Mouse (Mus musculus) MEL (cell line): Measurements from ENCODE around the gene Tead1. TPM values are rescaled to one million over a fixed set of nuclear protein-coding genes. Genes with fewer than 3 reads are reported as not detected.

ENCODE experiments used
- DNase-seq: peaks from one replicate; pipeline ENCODE4 v3.0.0; 2011; ENCODE audit warnings: low read depth, low spot score
- H3K27ac ChIP-seq: 2 replicates; pipeline ENCODE4 v1.5.1; 2012; ENCODE audit warnings: low read depth, mild to moderate bottlenecking, control low read depth, low read length, moderate library complexity; ENCODE audit not compliant: control insufficient read depth
- H3K27me3 ChIP-seq, 2 experiments: fragments of 150-350 bp in 1 of 2; sonication (generic) in 1 of 2; 2 replicates each; pipeline ENCODE4 v1.6.1; 2012; ENCODE audit warnings: low read length in 2 of 2, mild to moderate bottlenecking in 2 of 2, improper control_type of control experiment in 1 of 2, moderate library complexity in 1 of 2; ENCODE audit not compliant: insufficient read depth in 2 of 2, control insufficient read depth in 1 of 2
- H3K36me3 ChIP-seq, 2 experiments: 2 replicates each; pipeline ENCODE4 v1.6.1; 2012 to 2014; ENCODE audit warnings: low read length in 2 of 2, improper control_type of control experiment in 1 of 2, inconsistent platforms in 1 of 2, mild to moderate bottlenecking in 1 of 2; ENCODE audit not compliant: insufficient read depth in 2 of 2, control insufficient read depth in 1 of 2
- H3K4me1 ChIP-seq, 2 experiments: fragments of 150-350 bp in 1 of 2; sonication (generic) in 1 of 2; 2 replicates each; pipeline ENCODE4 v1.6.1; 2012; ENCODE audit warnings: low read length in 2 of 2, improper control_type of control experiment in 1 of 2, mild to moderate bottlenecking in 1 of 2; ENCODE audit not compliant: insufficient read depth in 2 of 2, control insufficient read depth in 1 of 2
- H3K4me3 ChIP-seq, 2 experiments: fragments of 150-350 bp in 1 of 2; sonication (generic) in 1 of 2; 2 replicates each; pipeline ENCODE4 v1.5.1; 2012; ENCODE audit warnings: low read depth in 2 of 2, low read length in 2 of 2, mild to moderate bottlenecking in 2 of 2, moderate library complexity in 2 of 2, control low read depth in 1 of 2, improper control_type of control experiment in 1 of 2; ENCODE audit not compliant: control insufficient read depth in 1 of 2, insufficient read depth in 1 of 2
- H3K79me2 ChIP-seq: 2 replicates; pipeline ENCODE4 v1.6.1; 2012; ENCODE audit warnings: mild to moderate bottlenecking, low read length, moderate library complexity; ENCODE audit not compliant: control insufficient read depth, poor library complexity, insufficient read depth
- H3K9ac ChIP-seq: 2 replicates; pipeline ENCODE4 v1.6.1; 2012; ENCODE audit warnings: low read depth, mild to moderate bottlenecking, control low read depth, low read length, moderate library complexity; ENCODE audit not compliant: control insufficient read depth, poor library complexity, severe bottlenecking
- H3K9me3 ChIP-seq: fragments of 150-350 bp; sonication (generic); replicated peaks from 2 replicates; pipeline ENCODE4 v1.6.1; 2012; ENCODE audit warnings: mild to moderate bottlenecking, low read length, improper control_type of control experiment, moderate library complexity; ENCODE audit not compliant: insufficient read depth
- CHD2 ChIP-seq: IDR thresholded peaks from 2 replicates; pipeline ENCODE4 v1.6.1; 2011; ENCODE audit warnings: low read length, improper control_type of control experiment
- CTCF ChIP-seq, 3 experiments: IDR thresholded peaks in 2 of 3; conservative IDR thresholded peaks in 1 of 3; 2 replicates each; pipeline ENCODE4 v1.5.1; 2011 to 2012; ENCODE audit warnings: low read length in 3 of 3, low read depth in 2 of 3, mild to moderate bottlenecking in 2 of 3, improper control_type of control experiment in 1 of 3, inconsistent platforms in 1 of 3, mixed read lengths in 1 of 3, moderate library complexity in 1 of 3; ENCODE audit not compliant: control insufficient read depth in 1 of 3, insufficient read depth in 1 of 3, poor library complexity in 1 of 3, severe bottlenecking in 1 of 3
- E2F4 ChIP-seq: IDR thresholded peaks from 2 replicates; pipeline ENCODE4 v1.6.1; 2011; ENCODE audit warnings: low read depth, low read length, improper control_type of control experiment, borderline replicate concordance
- KAT2A ChIP-seq: conservative IDR thresholded peaks from 2 replicates; pipeline ENCODE4 v1.6.1; 2012; ENCODE audit warnings: low read depth, low read length, improper control_type of control experiment, inconsistent platforms
- MAZ ChIP-seq: IDR thresholded peaks from 2 replicates; pipeline ENCODE4 v1.6.1; 2012; ENCODE audit warnings: low read depth, mild to moderate bottlenecking, inconsistent platforms, low read length, improper control_type of control experiment
- MYC ChIP-seq: IDR thresholded peaks from 2 replicates; pipeline ENCODE4 v1.6.1; 2011; ENCODE audit warnings: low read depth, mild to moderate bottlenecking, low read length, improper control_type of control experiment, moderate library complexity
- NRF1 ChIP-seq: IDR thresholded peaks from 2 replicates; pipeline ENCODE4 v1.6.1; 2014; ENCODE audit warnings: low read depth, mild to moderate bottlenecking, inconsistent platforms, low read length, improper control_type of control experiment, moderate library complexity; ENCODE audit not compliant: poor library complexity, insufficient read depth, severe bottlenecking
- POLR2AphosphoS2 ChIP-seq: IDR thresholded peaks from 2 replicates; pipeline ENCODE4 v1.6.1; 2011; ENCODE audit warnings: low read length, improper control_type of control experiment
- POLR2AphosphoS5 ChIP-seq: IDR thresholded peaks from 2 replicates; pipeline ENCODE4 v1.6.1; 2012; ENCODE audit warnings: low read depth, borderline replicate concordance, mild to moderate bottlenecking, inconsistent platforms, low read length, moderate library complexity, mixed read lengths
- RAD21 ChIP-seq: IDR thresholded peaks from 2 replicates; pipeline ENCODE4 v1.6.1; 2011; ENCODE audit warnings: mild to moderate bottlenecking, low read depth, low read length, improper control_type of control experiment
- SIN3A ChIP-seq: IDR thresholded peaks from 2 replicates; pipeline ENCODE4 v1.6.1; 2012; ENCODE audit warnings: low read length, improper control_type of control experiment, inconsistent platforms
- SMC3 ChIP-seq: IDR thresholded peaks from 2 replicates; pipeline ENCODE4 v1.6.1; 2011; ENCODE audit warnings: low read depth, low read length, improper control_type of control experiment
- TAL1 ChIP-seq: IDR thresholded peaks from 2 replicates; pipeline ENCODE4 v1.6.1; 2012; ENCODE audit warnings: mild to moderate bottlenecking, inconsistent platforms, low read length, moderate library complexity, mixed read lengths
- USF1 ChIP-seq: IDR thresholded peaks from 2 replicates; pipeline ENCODE4 v1.6.1; 2014; ENCODE audit warnings: low read depth, mild to moderate bottlenecking, inconsistent platforms, low read length, improper control_type of control experiment, moderate library complexity
- ZMIZ1 ChIP-seq: IDR thresholded peaks from 2 replicates; pipeline ENCODE4 v1.6.1; 2012; ENCODE audit warnings: low read depth, mild to moderate bottlenecking, inconsistent platforms, low read length, improper control_type of control experiment, moderate library complexity
- polyA plus RNA-seq, 2 experiments: library from polyadenylated mRNA; stranded (reverse) in 1 of 2; unstranded in 1 of 2; fragments of >175 nt in 1 of 2; fragments of >200 nt in 1 of 2; gene quantifications; 2 replicates each; pipeline versions ENCODE4 v1.2.1 to v1.2.4; 2012; ENCODE audit warnings: low replicate concordance in 2 of 2, low read depth in 1 of 2; ENCODE audit not compliant: insufficient read length in 2 of 2, insufficient read depth in 1 of 2, missing spikeins in 1 of 2
- total RNA-seq: library from RNA; depleted of rRNA; stranded (reverse); fragments of 300-350 nt; gene quantifications from 2 replicates; pipeline ENCODE4 v1.2.3, GENCODE M21; 2012

Gene Tead1
- total and polyA plus RNA-seq, 3 experiments, result not detected

- Histone ChIP-seq H3K4me3 (no peak overlapping the region), H3K27ac (no peak overlapping the region), H3K27me3 (no peaks in the 10 kb centered on the region), H3K9ac (no peak overlapping the region), H3K79me2 (no peaks in the 10 kb centered on the region), H3K36me3 (no peaks in the 10 kb centered on the region), H3K9me3 (no peaks in the 10 kb centered on the region; the same call in 1 of the 2 replicates), H3K4me1 (no peaks in the 10 kb centered on the region)
- no peak for TF ChIP-seq USF1
- no peak for DNase-seq
Observed at GRCm38 (mm10) chr7:112864188-112864587, 185.1 kb downstream of the Tead1 start.

- no peaks in the 10 kb centered on the region for H3K27me3 ChIP-seq
- H3K4me3 ChIP-seq, result no peak overlapping the region
- DNase-seq, result no peak
Observed at GRCm38 (mm10) chr7:112865739-112866138, 186.6 kb downstream of the Tead1 start.

DNA sequence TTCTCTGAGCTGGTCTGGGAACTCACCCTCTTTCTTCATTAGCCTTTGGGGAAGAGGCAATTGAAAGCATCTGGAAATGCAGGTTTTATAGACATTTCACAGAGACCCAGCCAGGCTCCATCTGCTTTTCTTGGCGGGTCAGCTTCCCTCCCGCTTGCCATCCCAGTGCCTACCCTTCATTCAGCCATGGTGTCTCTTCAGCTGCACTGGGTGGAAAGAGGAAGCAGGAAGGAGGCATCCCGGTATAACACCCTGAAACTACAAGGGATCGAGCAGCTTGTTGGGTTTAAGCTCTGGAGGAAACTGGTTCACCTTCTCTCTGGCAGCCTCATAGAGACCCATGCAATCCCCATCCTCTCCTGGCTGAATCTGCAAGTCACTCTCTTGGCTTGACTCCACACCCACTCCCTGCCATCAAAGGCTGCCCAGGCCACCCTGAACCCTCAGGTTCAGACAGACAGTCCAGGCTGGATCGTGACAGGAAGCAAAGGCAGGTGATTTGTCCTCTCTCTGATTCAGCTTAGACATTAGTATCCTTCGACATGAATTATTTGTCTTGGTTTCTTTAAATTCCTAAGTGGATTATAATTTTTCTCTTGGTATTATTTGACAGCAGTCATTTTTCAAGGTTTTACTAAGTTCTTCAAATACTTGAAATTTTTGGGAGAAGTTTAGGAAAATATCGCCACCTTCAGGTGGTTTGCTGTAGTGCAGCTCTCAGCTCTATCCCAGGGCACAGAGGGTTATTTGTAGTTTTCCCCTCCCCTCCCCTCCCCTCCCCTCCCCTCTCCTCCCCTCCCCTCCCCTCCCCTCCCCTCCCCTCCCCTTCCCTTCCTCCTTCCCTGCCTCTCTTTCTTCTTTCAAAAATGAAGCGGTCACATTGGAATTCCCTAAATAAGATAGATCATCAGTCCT is 189.7 kb downstream of the Tead1 start:
- no peaks in the 10 kb centered on the region for H3K27me3 ChIP-seq
- no peaks in the 10 kb centered on the region for H3K4me1 ChIP-seq
- no peak overlapping the region for H3K27ac ChIP-seq
- peak; percentile 2 for DNase-seq
- H3K9me3 ChIP-seq, result no peaks in the 10 kb centered on the region
- H3K4me3 ChIP-seq, result no peak overlapping the region
- H3K36me3 ChIP-seq, result no peaks in the 10 kb centered on the region
- no peak overlapping the region for H3K9ac ChIP-seq
- TF ChIP-seq MAZ (no peak), CTCF (IDR thresholded peaks at IDR 0.05 in 2 of 3, conservative IDR thresholded peaks at IDR 0.05 in 1 of 3; ENCODE audit: control insufficient read depth in 1 of 3, insufficient read depth in 1 of 3, low read depth in 2 of 3, low read length in 3 of 3, poor library complexity in 1 of 3, severe bottlenecking in 1 of 3) (peak; percentile 20 to 35 (median 30); a peak in 4 of 6 replicates), RAD21 (peak; percentile 32), SMC3 (peak; percentile 7; the same call in 1 of the 2 replicates)
- H3K79me2 ChIP-seq, result no peaks in the 10 kb centered on the region

More at GRCm38 (mm10) chr7:112865739-112866138, 186.6 kb downstream of the Tead1 start:
- Histone ChIP-seq H3K27ac (no peak overlapping the region), H3K36me3 (no peaks in the 10 kb centered on the region), H3K4me1 (no peaks in the 10 kb centered on the region), H3K79me2 (no peaks in the 10 kb centered on the region), H3K9ac (no peak overlapping the region), H3K9me3 (no peaks in the 10 kb centered on the region; the same call in 1 of the 2 replicates)
- no peak for TF ChIP-seq POLR2AphosphoS5
- TF ChIP-seq CTCF (IDR thresholded peaks at IDR 0.05 in 2 of 3, conservative IDR thresholded peaks at IDR 0.05 in 1 of 3; ENCODE audit: control insufficient read depth in 1 of 3, insufficient read depth in 1 of 3, low read depth in 2 of 3, low read length in 3 of 3, poor library complexity in 1 of 3, severe bottlenecking in 1 of 3), result peak in 2 of 3 experiments; percentile 14 to 16; a peak in 1 of 6 replicates

DNA sequence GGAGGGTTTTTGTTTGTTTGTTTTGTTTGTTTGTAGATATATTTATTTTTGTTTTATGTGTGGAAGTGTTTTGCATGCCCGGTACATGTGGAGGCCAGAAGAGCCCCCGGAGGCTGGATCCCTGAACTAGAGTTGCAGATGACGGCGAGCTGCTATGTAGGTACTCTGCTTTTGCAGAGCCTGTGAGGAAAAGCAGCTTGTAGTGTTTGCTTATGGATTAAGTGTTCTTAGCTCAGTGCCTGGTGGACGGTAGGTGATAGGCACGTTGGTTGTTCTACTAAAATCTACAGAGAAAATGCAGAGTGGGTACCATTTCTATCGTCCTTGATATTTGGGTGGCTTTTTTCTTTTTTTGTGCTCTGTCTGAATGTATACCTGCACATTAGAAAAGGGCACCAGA is 192.6 kb downstream of the Tead1 start:
- Histone ChIP-seq H3K9me3 (no peaks in the 10 kb centered on the region), H3K27me3 (no peaks in the 10 kb centered on the region), H3K4me3 (no peak overlapping the region), H3K79me2 (no peaks in the 10 kb centered on the region), H3K27ac (no peak overlapping the region), H3K4me1 (no peaks in the 10 kb centered on the region), H3K9ac (no peak overlapping the region), H3K36me3 (no peaks in the 10 kb centered on the region)
- TF ChIP-seq KAT2A (no peak), USF1 (no peak), NRF1 (no peak), E2F4 (no peak), POLR2AphosphoS2 (no peak), CHD2 (no peak), MYC (no peak), ZMIZ1 (no peak), TAL1 (no peak), SIN3A (no peak)
- DNase-seq, result no peak
